In the genomic region with DNA sequence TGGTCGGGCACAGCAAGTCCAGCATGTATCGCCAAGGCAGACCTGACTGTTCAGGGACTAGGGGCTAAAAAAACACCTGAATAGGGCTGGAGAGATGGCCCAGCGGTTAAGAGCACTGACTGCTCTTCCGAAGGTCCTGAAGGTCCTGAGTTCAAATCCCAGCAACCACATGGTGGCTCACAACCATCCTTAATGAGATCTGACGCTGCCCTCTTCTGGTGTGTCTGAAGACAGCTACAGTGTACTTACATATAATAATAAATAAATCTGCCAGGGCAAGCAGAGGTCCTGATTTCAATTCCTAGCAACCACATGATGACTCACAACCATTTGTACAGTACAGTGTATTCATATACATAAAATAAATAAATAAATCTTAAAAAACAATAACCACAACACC, we compare ENCODE assay signal across 7 mouse cellular contexts. TPM values are rescaled to one million over a fixed set of nuclear protein-coding genes. Genes with fewer than 3 reads are reported as not detected.
DNase-seq lines count a peak whose midpoint lies in the region; ATAC-seq and TF ChIP-seq lines count a peak whose summit lies in the region.
"Not testable (repeated sequence)": the region's sequence is repeated elsewhere in the genome, so short reads cannot be mapped to it uniquely, and the experiment has no call there.

No protein-coding gene starts in this region.

- TF ChIP-seq EP300 in liver, postnatal 0 days (IDR thresholded peaks at IDR 0.05; ENCODE audit: low read depth) = not testable (repeated sequence)

- H3K9ac ChIP-seq in hindbrain, embryonic 13.5 days; liver, postnatal 0 days (replicated peaks); midbrain, embryonic 12.5 days (replicated peaks); neural tube, embryonic 15.5 days (replicated peaks): not testable (repeated sequence)

- H3K9me3 ChIP-seq in hindbrain, embryonic 13.5 days; liver, postnatal 0 days (ENCODE audit: low read length); midbrain, embryonic 12.5 days; neural tube, embryonic 15.5 days (replicated peaks): not testable (repeated sequence)

- in situ Hi-C loops in Patski (cut with MboI; ENCODE audit: low pct_unique_long_range_greater_than_20kb) = not testable (repeated sequence)

- not testable (repeated sequence) for H3K27me3 ChIP-seq in Patski; hindbrain, embryonic 13.5 days; liver, postnatal 0 days (ENCODE audit: insufficient read depth, low read length); midbrain, embryonic 12.5 days; neural tube, embryonic 15.5 days (replicated peaks)

- peak; percentile 51 for TF ChIP-seq CTCF in Patski (IDR thresholded peaks at IDR 0.05)
- peak; percentile 48 for TF ChIP-seq CTCF in layer of hippocampus, adult 2 months (conservative IDR thresholded peaks at IDR 0.05)
- 0 out of 2 replicates have a peak, but pooled peaks have one; percentile 7 for TF ChIP-seq CTCF in liver, postnatal 0 days (IDR thresholded peaks at IDR 0.05; ENCODE audit: low read depth)

- 0 out of 2 replicates have a peak overlapping the region, but pooled peaks have one; percentile 30 for H3K27ac ChIP-seq in hindbrain, embryonic 13.5 days
- not testable (repeated sequence) for H3K27ac ChIP-seq in layer of hippocampus, adult 2 months; liver, postnatal 0 days (ENCODE audit: low read depth)
- 0 out of 2 replicates have a peak overlapping the region, but pooled peaks have one; percentile 79 for H3K27ac ChIP-seq in midbrain, embryonic 12.5 days (replicated peaks)
- 0 out of 2 replicates have a peak overlapping the region, but pooled peaks have one; percentile 3 for H3K27ac ChIP-seq in neural tube, embryonic 15.5 days (replicated peaks)

- not testable (repeated sequence) for H3K36me3 ChIP-seq in hindbrain, embryonic 13.5 days; liver, postnatal 0 days (replicated peaks; ENCODE audit: insufficient read depth, low read length); midbrain, embryonic 12.5 days; neural tube, embryonic 15.5 days

- CTCF ChIA-PET in Patski (lab: Charles Lee) = interaction anchor here (0.8 kb wide), 1 partner anchor 9 kb away, joined by 4 read pairs; no protein-coding TSS in a partner anchor

- peak; percentile 79 for DNase-seq in 3T3-L1 (ENCODE audit: low read depth, low spot score)
- not testable (repeated sequence) for DNase-seq in Patski (ENCODE audit: low read depth, low spot score); layer of hippocampus, adult 2 months (ENCODE audit: low spot score in 2 of 2); liver, postnatal 0 days

- not testable (repeated sequence) for H3K4me2 ChIP-seq in hindbrain, embryonic 13.5 days; liver, postnatal 0 days (ENCODE audit: low read depth, low read length); midbrain, embryonic 12.5 days (replicated peaks); neural tube, embryonic 15.5 days

- POLR2A ChIA-PET in Patski (lab: Charles Lee) = not testable (repeated sequence)

- not testable (repeated sequence) for H3K4me3 ChIP-seq in hindbrain, embryonic 13.5 days; layer of hippocampus, adult 2 months; liver, postnatal 0 days (ENCODE audit: low read depth, low read length); midbrain, embryonic 12.5 days; neural tube, embryonic 15.5 days (replicated peaks)

- H3K4me1 ChIP-seq in hindbrain, embryonic 13.5 days (replicated peaks) = peaks cover 11% of the 10 kb centered on the region
- H3K4me1 ChIP-seq in liver, postnatal 0 days (ENCODE audit: insufficient read depth); neural tube, embryonic 15.5 days: not testable (repeated sequence)
- H3K4me1 ChIP-seq in midbrain, embryonic 12.5 days = peaks cover 25% of the 10 kb centered on the region

- not testable (repeated sequence) for ATAC-seq in Patski; hindbrain, embryonic 13.5 days (ENCODE audit: low FRiP score); liver, postnatal 0 days; midbrain, embryonic 12.5 days (ENCODE audit: low FRiP score, low read depth); neural tube, embryonic 15.5 days (ENCODE audit: low FRiP score)

- 84% methylated on average over 5 of the region's 5 CpGs for WGBS in hindbrain, embryonic 13.5 days
- WGBS in liver, postnatal 0 days (ENCODE audit: insufficient replicate concordance) = 85% methylated on average over 5 of the region's 5 CpGs
- 87% methylated on average over 5 of the region's 5 CpGs for WGBS in midbrain, embryonic 12.5 days
- WGBS in neural tube, embryonic 15.5 days = 81% methylated on average over 5 of the region's 5 CpGs

RNA-seq across cellular contexts. Expression of a gene that starts 17.3 kb away (rescaled TPM):
- polyA plus RNA-seq in Patski (2021) = 68.5 TPM
- polyA plus RNA-seq in hindbrain, embryonic 13.5 days (2015; fragmentation: Nextera tagmentation; extraction: Ambion mirVana) = 8.9 and 9.3 TPM in 2 replicates
- 10 to 100 TPM; 52.3 to 61.4 TPM for total RNA-seq in layer of hippocampus, adult 2 months (2021)
- polyA plus RNA-seq in liver, postnatal 0 days (2015; fragmentation: Nextera tagmentation; extraction: Ambion mirVana) = 3.5 and 3.7 TPM in 2 replicates
- polyA plus RNA-seq in midbrain, embryonic 12.5 days (2016; fragmentation: Nextera tagmentation; extraction: Ambion mirVana) = 24.8 and 27.1 TPM in 2 replicates
- 7.2 and 8.2 TPM in 2 replicates for polyA plus RNA-seq in neural tube, embryonic 15.5 days (2015; fragmentation: Nextera tagmentation; extraction: Ambion mirVana)
